Mouse (Mus musculus): ENCODE measurements around the gene Ror1.

- TF ChIP-seq CTCF (IDR thresholded peaks at IDR 0.05; ENCODE audit: low read depth) = peak; percentile 84
- TF ChIP-seq EP300 (IDR thresholded peaks at IDR 0.05; ENCODE audit: low read depth) = no peak
Observed at GRCm38 (mm10) chr4:100407261-100407874, 311.8 kb downstream of the Ror1 start.
